Mouse (Mus musculus) thymus, adult 2 months (tissue): ENCODE measurements around the gene Hmgcs1.

Experiments used
- CTCF ChIP-seq: fragments of 200-500 bp; IDR thresholded peaks from 2 replicates; pipeline ENCODE4 v1.5.1; 2012; ENCODE audit warnings: mild to moderate bottlenecking, control low read depth, low read length, moderate library complexity, borderline replicate concordance; ENCODE audit not compliant: control insufficient read depth, poor library complexity, insufficient read depth; ENCODE audit errors: extremely low read depth
- POLR2A ChIP-seq: fragments of 200-500 bp; IDR thresholded peaks from 2 replicates; pipeline ENCODE4 v1.6.1; 2012; ENCODE audit warnings: mild to moderate bottlenecking, low read length, control low read depth, moderate library complexity; ENCODE audit not compliant: control insufficient read depth, poor library complexity, insufficient read depth; ENCODE audit errors: extremely low read depth

DNA sequence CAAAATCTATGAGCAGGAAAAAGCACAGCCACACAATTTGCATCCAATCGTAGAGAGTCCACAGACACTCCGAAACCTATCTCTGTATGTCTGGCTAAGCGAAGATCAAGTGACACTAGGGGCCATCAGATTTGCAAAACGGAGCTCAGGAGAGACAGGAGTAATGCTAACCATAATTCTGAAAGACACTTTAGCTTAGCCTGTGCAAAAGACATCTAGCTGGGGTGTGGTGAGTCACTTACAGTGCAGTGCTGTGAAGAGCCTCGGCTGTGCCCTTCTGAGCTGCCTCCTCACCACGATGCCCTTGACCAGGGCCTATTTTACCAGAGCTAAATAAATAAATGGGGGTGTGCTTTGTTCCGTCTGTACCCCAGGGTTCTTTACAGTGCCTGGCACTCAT, 39.2 kb downstream of the Hmgcs1 start:
- no peak for TF ChIP-seq CTCF
- TF ChIP-seq POLR2A, result no peak
